Mouse (Mus musculus): ENCODE results near the gene Pskh1.

- no peak for TF ChIP-seq POLR2A (IDR thresholded peaks at IDR 0.05; ENCODE audit: control insufficient read depth in 1 of 2, insufficient read depth in 1 of 2, low read depth in 1 of 2, low read length in 2 of 2, poor library complexity in 1 of 2)
- TF ChIP-seq MXI1 (IDR thresholded peaks at IDR 0.05; ENCODE audit: low read depth, low read length): no peak
- TF ChIP-seq ZNF384 (IDR thresholded peaks at IDR 0.05; ENCODE audit: low read depth, low read length): no peak
- TF ChIP-seq CTCF (IDR thresholded peaks at IDR 0.05 in 2 of 3, conservative IDR thresholded peaks at IDR 0.05 in 1 of 3; ENCODE audit: control insufficient read depth in 1 of 3, insufficient read depth in 1 of 3, low read depth in 2 of 3, low read length in 3 of 3, poor library complexity in 1 of 3, severe bottlenecking in 1 of 3): peak; percentile 94 to 96 (median 95)
- TF ChIP-seq ELF1 (IDR thresholded peaks at IDR 0.05; ENCODE audit: low read depth, low read length): 0 out of 2 replicates have a peak, but pooled peaks have one; percentile 25
These were observed 30.4 kb downstream of the Pskh1 start for GRCm38 (mm10) chr8:105930602-105931001.

Measured in MEL (cell line).